Mouse (Mus musculus) stomach, postnatal 0 days (tissue): ENCODE data around the gene Cyth4. TPM values are rescaled to one million over a fixed set of nuclear protein-coding genes. Genes with fewer than 3 reads are reported as not detected.

ENCODE experiments used
- ATAC-seq: fragments of 200-750 bp; cut with Nextera tagmentation; 2 replicates; pipeline ENCODE4 v1.8.0; 2017; ENCODE audit not compliant: low FRiP score, low TSS enrichment
- DNase-seq: peaks from one replicate; pipeline ENCODE4 v3.0.0-alpha.2; 2016; ENCODE audit warnings: low spot score
- H3K27ac ChIP-seq: fragments of 300-500 bp; sonication (generic); replicated peaks from 2 replicates; pipeline ENCODE4 v1.5.1; 2014; ENCODE audit warnings: mild to moderate bottlenecking, control low read depth
- H3K27me3 ChIP-seq: fragments of 300-500 bp; sonication (generic); 2 replicates; pipeline ENCODE4 v1.6.1; 2014; ENCODE audit warnings: low read length; ENCODE audit not compliant: control insufficient read depth, insufficient read depth
- H3K36me3 ChIP-seq: fragments of 300-500 bp; sonication (generic); 2 replicates; pipeline ENCODE4 v1.6.1; 2014; ENCODE audit warnings: low read length, mixed read lengths; ENCODE audit not compliant: control insufficient read depth, insufficient read depth
- H3K4me1 ChIP-seq: fragments of 300-500 bp; sonication (generic); replicated peaks from 2 replicates; pipeline ENCODE4 v1.6.1; 2014; ENCODE audit warnings: antibody characterized with exemption; ENCODE audit not compliant: control insufficient read depth, insufficient read depth
- H3K4me2 ChIP-seq: fragments of 300-500 bp; sonication (generic); replicated peaks from 2 replicates; pipeline ENCODE4 v1.6.1; 2014; ENCODE audit warnings: low read depth, mild to moderate bottlenecking, control low read depth, moderate library complexity
- H3K4me3 ChIP-seq: fragments of 300-500 bp; sonication (generic); 2 replicates; pipeline ENCODE4 v1.5.1; 2014; ENCODE audit warnings: low read depth, low read length, control low read depth
- H3K9ac ChIP-seq: fragments of 300-500 bp; sonication (generic); 2 replicates; pipeline ENCODE4 v1.6.1; 2014; ENCODE audit warnings: mild to moderate bottlenecking, low read length, control low read depth, mixed read lengths
- H3K9me3 ChIP-seq: fragments of 300-500 bp; sonication (generic); 2 replicates; pipeline ENCODE4 v1.6.1; 2016; ENCODE audit warnings: low read length; ENCODE audit not compliant: control insufficient read depth
- CTCF ChIP-seq: IDR thresholded peaks from 2 replicates; pipeline ENCODE4 v1.5.1; 2016; ENCODE audit warnings: antibody characterized with exemption, low read depth, mild to moderate bottlenecking, moderate library complexity
- EP300 ChIP-seq: optimal IDR thresholded peaks from 2 replicates; pipeline ENCODE3; 2016; ENCODE audit warnings: antibody characterized with exemption
- WGBS: fragments of 180-500 bp; shearing (Covaris S2); extraction: QIAGEN DNeasy Blood & Tissue Kit; methylation state at CpG from one replicate; pipeline ENCODE4 v1.1.7; 2014; 5-methylcytosine and 5-hydroxymethylcytosine counted together
- polyA plus RNA-seq: library from polyadenylated mRNA; unstranded; fragments of >200 nt; fragmentation: Nextera tagmentation; extraction: Ambion mirVana; gene quantifications from 2 replicates; pipeline ENCODE4 v1.2.1, GENCODE M21; 2015

Cyth4 gene
- polyA plus RNA-seq, 1 experiment from 2014 or later = 5.8 TPM

GRCm38 (mm10) chr15:78616973-78617372, 20.1 kb downstream of the Cyth4 start:
- Histone ChIP-seq H3K4me2 (no peak overlapping the region), H3K27me3 (no peaks in the 10 kb centered on the region), H3K4me1 (no peaks in the 10 kb centered on the region), H3K36me3 (no peaks in the 10 kb centered on the region), H3K9me3 (no peaks in the 10 kb centered on the region), H3K27ac (no peak overlapping the region), H3K9ac (no peak overlapping the region), H3K4me3 (no peak overlapping the region)
- DNase-seq (no peak), ATAC-seq (no peak)
- TF ChIP-seq EP300 = no peak
- TF ChIP-seq CTCF = no peak
- WGBS = 68% methylated on average over 2 of the region's 2 CpGs

GRCm38 (mm10) chr15:78623426-78623825, 26.6 kb downstream of the Cyth4 start:
- Histone ChIP-seq H3K4me1 (no peaks in the 10 kb centered on the region), H3K9ac (no peak overlapping the region), H3K9me3 (no peaks in the 10 kb centered on the region), H3K27ac (no peak overlapping the region), H3K36me3 (no peaks in the 10 kb centered on the region), H3K27me3 (no peaks in the 10 kb centered on the region), H3K4me3 (no peak overlapping the region), H3K4me2 (no peak overlapping the region)
- peak; percentile 71 for DNase-seq
- no peak for TF ChIP-seq EP300
- peak; percentile 97 for TF ChIP-seq CTCF
- 18% methylated on average over 5 of the region's 5 CpGs for WGBS
- no peak; the same call in 1 of the 2 replicates for ATAC-seq

GRCm38 (mm10) chr15:78624431-78624950, 27.6 kb downstream of the Cyth4 start:
- H3K4me1 ChIP-seq = no peaks in the 10 kb centered on the region
- H3K27me3 ChIP-seq = no peaks in the 10 kb centered on the region
- H3K4me3 ChIP-seq = no peak overlapping the region
- WGBS = 21% methylated on average over 13 of the region's 13 CpGs
- no peak overlapping the region for H3K9ac ChIP-seq
- peak overlapping the region; percentile 5; the same call in 1 of the 2 replicates for H3K27ac ChIP-seq
- H3K4me2 ChIP-seq = no peak overlapping the region
- peak; percentile 85 for ATAC-seq
- no peaks in the 10 kb centered on the region for H3K36me3 ChIP-seq
- H3K9me3 ChIP-seq = no peaks in the 10 kb centered on the region
- peak; percentile 31 for TF ChIP-seq EP300
- TF ChIP-seq CTCF = no peak
- peak; percentile 62 for DNase-seq

GRCm38 (mm10) chr15:78624961-78625360, 28.1 kb downstream of the Cyth4 start:
- Histone ChIP-seq H3K36me3 (no peaks in the 10 kb centered on the region), H3K4me3 (no peak overlapping the region), H3K4me1 (no peaks in the 10 kb centered on the region), H3K27ac (0 out of 2 replicates have a peak overlapping the region, but pooled peaks have one; percentile 13), H3K9me3 (no peaks in the 10 kb centered on the region), H3K27me3 (no peaks in the 10 kb centered on the region), H3K9ac (no peak overlapping the region), H3K4me2 (no peak overlapping the region)
- 48% methylated on average over 3 of the region's 3 CpGs for WGBS
- peak; percentile 2 for TF ChIP-seq EP300
- TF ChIP-seq CTCF = no peak
- DNase-seq (no peak), ATAC-seq (no peak)

- Histone ChIP-seq H3K4me2 (no peak overlapping the region), H3K9me3 (no peaks in the 10 kb centered on the region), H3K9ac (no peak overlapping the region), H3K27ac (no peak overlapping the region), H3K4me3 (no peak overlapping the region), H3K36me3 (no peaks in the 10 kb centered on the region), H3K27me3 (no peaks in the 10 kb centered on the region), H3K4me1 (no peaks in the 10 kb centered on the region)
- TF ChIP-seq EP300 (no peak), CTCF (no peak)
- ATAC-seq = no peak
- 82% methylated on average over 13 of the region's 13 CpGs for WGBS
- no peak for DNase-seq
These were observed 29.4 kb downstream of the Cyth4 start for GRCm38 (mm10) chr15:78626285-78626684.

- Histone ChIP-seq H3K4me2 (no peak overlapping the region), H3K4me1 (no peaks in the 10 kb centered on the region), H3K36me3 (no peaks in the 10 kb centered on the region), H3K9me3 (no peaks in the 10 kb centered on the region), H3K27me3 (no peaks in the 10 kb centered on the region), H3K27ac (no peak overlapping the region), H3K9ac (no peak overlapping the region), H3K4me3 (no peak overlapping the region)
- ATAC-seq = no peak
- 73% methylated on average over 2 of the region's 2 CpGs for WGBS
- TF ChIP-seq CTCF (no peak), EP300 (no peak)
- no peak for DNase-seq
These were observed 35.5 kb downstream of the Cyth4 start for GRCm38 (mm10) chr15:78632387-78632786.
